Mouse (Mus musculus): ENCODE measurements at regions not wholly inside any gene's neighbourhood (a gene's known extent, or its start where the extent isn't known, plus 50 kb on each side); places are given as distances from the start of the nearest gene placed in this dataset.
A peak's percentile ranks its signal among the peaks of the same experiment; 100 is the strongest.

DNA sequence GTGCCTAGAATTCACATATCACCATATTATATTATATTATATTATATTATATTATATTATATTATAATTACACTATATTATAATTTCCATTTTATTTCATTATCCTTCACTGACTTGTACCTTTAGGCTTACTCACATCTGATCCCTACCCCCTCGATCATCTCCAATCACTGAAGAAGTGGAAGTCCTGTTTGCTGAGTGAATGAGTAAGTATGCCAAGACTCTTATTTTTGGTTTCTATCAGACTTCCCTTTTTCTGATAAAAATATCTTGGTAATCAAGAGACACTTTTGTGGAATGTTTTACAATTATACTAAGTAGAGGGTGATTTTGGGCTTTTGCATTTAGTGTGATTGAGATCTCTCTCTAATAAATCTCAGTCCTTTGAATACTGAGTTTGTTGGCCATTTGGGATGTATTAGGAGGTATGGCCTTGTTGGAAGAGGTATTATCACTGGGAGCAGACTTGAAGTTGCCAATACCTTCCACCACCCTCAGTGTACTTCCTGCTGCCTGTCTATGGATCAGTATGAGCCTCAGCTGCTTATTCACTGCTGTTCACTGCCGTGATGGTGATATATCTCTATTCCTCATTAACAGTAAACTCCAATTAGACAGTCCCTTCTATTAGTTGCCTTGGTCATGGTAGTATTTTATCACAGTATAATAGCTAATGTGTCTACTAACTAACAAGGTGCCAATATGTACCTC lies 665.3 kb downstream of the Adgrl2 start:
- DNase-seq (ENCODE audit: low read depth) = no peak

DNA sequence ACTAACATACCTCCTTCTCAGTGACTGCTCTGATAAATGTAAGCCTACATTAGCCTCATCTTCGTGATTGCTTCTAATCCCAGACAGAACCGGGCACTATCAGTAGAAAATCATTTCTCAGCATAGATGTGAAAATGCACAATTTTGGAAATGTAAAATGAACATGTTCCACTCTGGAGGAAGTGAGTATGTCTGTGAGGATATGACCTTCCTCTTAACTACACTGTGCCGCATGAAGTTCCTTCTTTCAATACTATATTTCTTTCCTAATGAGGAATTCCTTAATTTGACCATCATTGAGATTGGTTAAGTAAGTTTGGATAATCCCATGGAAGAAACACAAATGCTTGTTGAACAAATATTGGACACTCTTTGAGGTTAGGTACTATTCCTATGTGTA lies 668.5 kb downstream of the Adgrl2 start:
- no peak for DNase-seq (ENCODE audit: low read depth)

DNA sequence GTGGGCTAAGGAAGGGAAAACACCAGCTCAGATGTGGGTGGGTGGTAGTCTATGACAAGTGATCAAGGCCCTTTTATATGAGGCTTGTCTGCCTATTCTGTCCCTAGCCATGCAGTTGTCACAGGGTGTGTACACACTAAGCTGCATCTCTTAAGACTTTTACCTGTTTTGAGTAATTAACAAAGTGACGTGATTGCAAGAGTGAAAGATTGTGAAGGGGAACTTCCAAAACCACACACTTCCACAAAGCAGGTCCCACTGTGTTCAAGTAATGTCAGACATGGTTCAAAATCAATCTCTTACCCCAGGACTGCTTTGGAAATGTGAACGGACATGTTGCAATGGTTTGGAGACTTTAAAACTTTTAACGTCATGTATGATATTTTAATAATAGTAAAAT lies 674.2 kb downstream of the Adgrl2 start:
- DNase-seq (ENCODE audit: low read depth) = no peak

DNA sequence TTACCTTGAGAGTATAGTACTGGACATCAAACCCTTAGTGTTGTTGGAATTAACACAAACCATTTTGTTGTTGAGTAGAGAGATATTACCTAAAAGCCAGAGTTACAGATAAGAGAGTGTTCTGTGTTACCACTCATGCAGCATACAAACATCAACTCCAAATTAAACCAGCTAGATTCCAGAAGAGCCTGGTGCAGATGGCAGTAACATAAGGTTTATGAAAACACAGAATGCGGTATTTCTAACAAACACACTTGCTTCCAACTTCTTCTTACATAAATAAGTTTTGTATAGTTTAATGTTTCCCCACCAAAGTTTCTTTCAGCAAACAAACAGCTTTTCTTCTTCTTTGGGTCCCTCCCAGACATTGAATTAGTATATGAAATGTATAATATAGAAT lies 675.1 kb downstream of the Adgrl2 start:
- DNase-seq (ENCODE audit: low read depth) = no peak

DNA sequence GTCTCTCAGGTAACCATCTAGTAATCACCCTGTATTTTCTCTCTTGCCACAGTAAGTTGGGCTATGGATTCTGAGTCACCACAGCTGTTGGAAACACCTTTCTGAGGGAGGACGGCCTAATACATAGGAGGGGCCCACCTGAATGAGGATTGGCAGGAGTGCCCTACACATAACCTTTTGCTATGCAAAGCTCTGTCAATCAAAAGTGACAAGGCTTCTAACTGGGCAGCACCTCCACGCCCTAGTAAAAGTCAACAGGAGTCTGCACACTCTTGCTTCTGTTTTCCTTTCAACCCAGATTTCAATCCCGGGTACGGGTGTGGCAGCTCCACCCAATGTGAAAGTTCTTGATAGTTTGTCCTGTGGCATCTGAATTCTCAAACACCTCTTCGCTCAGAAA lies 694.8 kb downstream of the Adgrl2 start:
- no peak for DNase-seq (ENCODE audit: low read depth)

DNA sequence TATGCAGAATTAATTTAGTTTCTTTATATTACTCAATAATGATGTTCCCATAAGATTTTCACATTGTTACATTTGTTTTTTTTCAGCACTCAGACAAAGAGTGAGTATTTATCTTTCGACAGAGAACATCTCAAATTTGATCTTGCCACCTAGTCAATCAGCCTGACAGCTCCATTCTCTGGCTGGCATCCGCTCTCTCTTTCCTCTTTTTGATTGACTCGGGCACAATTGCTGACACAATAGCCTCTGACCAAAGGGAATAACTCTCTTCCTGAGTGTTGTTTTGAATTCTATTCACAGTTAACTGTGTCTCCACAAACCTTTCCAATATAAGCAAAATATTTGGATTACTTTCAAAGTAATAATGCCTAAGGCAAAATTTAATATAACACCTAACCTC lies 711.4 kb downstream of the Adgrl2 start:
- DNase-seq (ENCODE audit: low read depth) = no peak

DNA sequence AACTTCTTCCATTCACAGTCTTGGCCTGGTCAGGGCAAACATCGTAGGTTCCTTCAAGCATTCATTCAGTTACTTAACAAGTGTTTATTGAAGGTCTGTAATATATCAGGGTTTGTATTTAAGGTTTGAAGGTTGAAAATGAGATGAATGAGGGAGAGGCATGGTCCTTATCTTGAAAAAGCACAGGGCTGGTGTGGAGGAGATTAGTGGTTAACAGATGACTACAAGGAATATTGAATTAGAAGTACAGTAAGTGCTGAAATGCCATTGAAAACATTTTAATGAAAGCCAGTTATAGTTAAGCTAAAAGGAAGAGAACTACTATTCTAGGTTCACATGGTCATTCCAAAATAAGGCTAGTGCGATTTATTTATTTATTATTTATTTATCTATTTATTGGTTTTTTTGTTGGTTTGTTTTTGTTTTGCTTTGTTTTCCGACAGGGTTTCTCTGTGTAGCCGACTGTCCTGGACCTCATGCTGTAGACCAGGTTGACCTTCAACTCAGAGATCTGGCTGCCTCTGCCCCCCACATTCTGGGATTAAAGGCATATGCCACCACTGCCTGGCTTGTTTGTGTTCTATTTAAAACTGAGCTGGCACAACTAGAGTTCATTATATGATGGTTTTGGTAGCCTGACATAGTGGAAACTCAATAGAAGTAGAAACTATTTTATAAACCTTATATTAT lies 718.1 kb downstream of the Adgrl2 start:
- DNase-seq (ENCODE audit: low read depth) = peak; percentile 55

DNA sequence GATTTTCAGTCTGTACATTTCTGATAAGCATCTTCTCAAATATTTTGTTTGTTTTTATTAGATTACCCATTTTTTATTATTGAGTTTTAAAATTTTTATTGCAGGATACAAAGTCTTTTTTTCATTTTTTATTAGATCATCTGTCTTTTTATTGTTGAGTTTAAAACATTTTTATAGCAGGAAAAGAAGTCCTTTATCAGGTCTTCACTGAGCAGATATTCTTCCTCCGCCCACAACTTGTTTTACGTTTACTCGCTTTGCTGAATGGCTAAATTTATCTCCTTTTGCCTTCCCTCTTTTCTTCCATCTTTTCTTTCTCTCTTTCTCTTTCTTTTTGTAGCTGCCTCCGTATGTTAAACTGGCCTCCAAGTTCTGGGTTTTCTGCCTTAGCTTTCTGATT lies 721.5 kb downstream of the Adgrl2 start:
- DNase-seq (ENCODE audit: low read depth) = no peak

DNA sequence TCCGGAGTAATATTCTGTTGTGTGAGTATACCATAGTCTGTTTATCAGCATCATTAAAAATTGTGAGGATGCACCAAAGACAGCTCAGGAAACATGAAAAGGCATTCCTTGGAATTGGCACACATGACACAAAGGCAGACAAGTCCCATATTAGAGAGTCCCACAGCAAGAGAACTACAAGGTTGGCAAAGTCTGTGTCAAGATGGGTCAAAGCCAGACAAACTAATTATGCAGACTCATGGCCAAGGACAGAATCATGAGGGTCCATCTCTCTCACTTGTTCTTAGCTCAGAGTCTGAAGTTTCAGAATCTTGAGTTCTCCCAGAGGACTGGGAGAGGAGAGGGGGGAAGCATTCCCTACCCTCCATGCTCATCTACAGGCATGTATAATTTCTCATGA lies 731.1 kb downstream of the Adgrl2 start:
- DNase-seq (ENCODE audit: low read depth) = no peak

DNA sequence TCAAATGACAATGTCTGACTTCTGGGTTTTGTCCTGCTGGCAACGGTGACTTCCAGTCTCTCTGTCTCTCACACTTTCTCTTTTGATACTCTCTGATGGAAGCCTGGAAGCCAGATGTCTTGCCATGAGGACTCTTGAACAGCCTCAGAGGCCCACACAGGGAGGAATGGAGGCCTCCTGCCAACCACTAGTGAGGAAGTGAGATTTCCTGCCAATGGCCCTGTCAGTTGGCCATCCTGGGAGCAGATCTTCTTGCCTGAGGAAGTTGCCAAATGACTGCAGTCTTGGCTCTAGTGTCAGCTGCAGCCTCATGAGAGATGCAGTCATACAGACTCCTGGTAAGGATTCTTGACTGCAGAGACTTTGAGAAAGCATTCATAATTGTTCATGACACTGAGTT lies 741.7 kb downstream of the Adgrl2 start:
- DNase-seq (ENCODE audit: low read depth) = no peak

DNA sequence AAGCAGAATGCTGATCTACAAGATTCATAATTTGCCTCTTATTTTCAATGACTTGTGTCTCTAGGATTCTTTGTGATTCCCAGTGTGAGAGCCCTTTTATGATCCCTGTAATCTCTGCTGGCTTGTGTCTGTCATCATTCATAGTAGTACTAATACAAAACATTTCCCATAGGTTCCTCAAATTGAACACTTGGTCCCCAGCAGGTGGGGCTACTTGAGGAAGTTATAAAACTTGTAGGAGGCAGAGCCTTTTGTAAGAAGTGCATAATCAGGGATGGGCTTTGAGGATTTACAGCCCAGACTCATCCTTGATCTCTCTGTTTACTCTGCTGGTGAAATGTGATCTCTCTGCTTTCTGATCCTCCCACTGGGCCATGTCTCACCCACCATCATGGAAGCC lies 743.6 kb downstream of the Adgrl2 start:
- DNase-seq (ENCODE audit: low read depth) = no peak

DNA sequence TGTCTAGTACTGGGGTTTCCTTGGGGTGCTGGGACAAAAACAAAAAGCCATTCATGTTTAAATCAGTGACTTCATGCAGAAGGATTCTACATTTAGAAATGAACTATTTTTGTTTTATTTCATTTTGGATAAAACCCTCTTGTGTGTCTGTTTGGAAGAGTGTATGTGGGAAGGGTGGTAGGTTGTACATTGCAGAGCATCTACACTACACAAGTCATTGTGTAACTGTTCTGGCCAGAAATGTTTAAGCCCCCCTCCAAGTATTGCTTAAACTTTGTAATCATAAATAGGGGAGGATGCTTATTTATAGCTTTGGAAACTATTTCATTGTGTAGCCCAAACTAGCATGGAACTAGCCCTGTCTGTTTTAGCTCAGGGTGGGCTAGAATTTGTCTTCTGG lies 752.3 kb downstream of the Adgrl2 start:
- DNase-seq (ENCODE audit: low read depth) = no peak

DNA sequence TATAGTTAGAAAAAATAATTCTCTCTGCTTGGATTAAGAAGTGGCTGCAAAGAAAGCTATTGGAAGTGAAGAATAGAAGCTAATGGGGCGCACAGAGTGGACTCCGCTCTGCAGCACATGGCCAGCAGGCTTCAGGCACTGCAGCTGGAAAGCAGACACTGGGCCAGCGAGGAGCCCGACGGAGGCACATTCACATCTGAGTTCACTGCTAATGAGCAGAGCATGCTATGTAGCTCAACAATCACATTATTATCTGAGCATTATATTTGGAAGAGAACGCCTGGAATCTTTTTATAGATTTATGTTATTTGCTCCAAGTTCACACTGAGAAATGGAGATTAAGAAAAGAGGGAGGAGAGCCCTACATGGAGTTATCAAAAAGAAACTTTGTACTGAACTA lies 752.8 kb downstream of the Adgrl2 start:
- no peak for DNase-seq (ENCODE audit: low read depth)

DNA sequence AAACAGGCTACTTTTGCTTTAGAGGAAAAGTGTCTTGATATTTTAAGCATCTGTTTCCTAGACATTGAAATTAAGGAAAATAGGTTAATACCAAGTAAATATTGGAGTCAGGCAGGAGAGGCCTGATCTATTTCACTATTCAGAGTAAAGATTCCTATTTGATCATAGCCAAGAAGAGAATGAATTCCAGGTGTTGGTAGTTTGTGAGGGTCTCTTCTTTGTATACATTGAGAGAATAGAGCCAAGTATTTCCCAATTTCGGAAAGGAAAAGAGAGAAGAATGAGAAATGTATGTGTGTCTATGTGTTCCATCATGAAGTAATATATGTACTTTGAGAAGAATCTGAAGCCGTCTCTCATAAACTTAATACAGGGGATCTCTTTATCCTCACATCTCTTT lies 756.7 kb downstream of the Adgrl2 start:
- no peak for DNase-seq (ENCODE audit: low read depth)

DNA sequence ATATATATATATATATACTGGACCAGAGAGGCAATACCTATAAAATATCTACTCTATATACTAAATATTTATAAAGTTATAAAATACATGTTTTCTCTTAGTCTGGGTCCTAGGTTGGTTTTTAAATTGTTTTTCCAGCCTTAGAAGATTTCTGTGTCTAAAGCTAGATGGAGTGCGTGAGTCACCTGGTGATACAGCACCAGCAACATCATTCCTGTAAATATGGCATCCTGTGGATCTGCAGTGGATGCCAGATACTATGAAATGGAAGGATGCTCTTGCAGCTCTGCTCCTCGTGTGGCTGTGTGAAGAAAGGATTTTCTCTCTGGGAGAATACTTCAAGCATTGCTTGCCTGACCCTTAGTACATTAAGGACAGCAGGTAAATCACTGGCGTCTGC lies 761.2 kb downstream of the Adgrl2 start:
- no peak for DNase-seq (ENCODE audit: low read depth)

DNA sequence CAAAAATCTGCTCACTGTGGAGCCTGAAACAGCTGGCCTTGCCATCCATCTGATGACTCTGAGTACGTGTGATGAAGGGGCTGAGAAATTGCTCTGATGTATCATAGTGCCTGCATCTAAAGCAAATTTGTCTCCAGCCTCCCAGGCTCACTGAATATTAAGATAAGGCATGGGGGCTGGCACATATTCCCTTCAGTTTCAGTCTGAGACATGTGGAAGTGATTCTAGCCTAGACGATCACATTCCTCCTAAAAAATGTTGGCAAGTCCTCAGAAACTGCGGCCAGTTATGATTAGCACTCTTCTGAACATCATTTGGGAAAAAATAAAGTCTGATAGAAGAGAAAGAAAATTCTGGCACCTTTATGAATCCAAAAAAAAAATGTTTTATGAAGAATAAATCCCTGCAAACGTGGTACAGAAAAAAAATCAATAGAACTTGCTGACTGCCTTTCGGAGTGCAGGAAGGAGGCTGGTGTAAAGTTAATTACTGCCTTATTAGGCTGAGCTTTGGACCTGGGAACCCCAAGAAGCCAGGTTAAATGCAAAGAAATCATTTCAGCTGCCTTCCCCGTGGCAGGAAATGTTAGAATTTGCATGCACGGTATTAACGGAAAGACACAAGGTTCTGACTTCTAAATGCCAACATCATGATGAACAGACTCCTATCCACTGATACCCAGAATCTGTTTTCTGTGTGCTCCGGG lies 762.2 kb downstream of the Adgrl2 start:
- no peak for DNase-seq (ENCODE audit: low read depth)

DNA sequence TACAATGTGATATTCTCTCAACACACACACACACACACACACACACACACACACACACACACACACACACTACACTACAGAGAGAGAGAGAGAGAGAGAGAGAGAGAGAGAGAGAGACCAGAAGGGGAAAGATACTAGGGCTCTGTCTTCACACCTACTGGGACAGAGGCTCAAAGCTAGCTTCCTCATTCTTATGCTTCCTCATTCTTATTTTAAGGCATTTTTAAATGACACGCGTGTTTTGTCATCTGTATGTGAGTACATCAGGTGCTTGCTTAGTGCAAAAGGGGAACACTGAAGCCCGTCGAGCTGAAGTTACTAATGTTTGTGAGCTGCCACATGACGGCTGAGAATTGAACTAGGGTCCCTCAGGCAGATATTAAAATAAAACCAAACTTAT lies 769.5 kb downstream of the Adgrl2 start:
- DNase-seq (ENCODE audit: low read depth) = no peak

DNA sequence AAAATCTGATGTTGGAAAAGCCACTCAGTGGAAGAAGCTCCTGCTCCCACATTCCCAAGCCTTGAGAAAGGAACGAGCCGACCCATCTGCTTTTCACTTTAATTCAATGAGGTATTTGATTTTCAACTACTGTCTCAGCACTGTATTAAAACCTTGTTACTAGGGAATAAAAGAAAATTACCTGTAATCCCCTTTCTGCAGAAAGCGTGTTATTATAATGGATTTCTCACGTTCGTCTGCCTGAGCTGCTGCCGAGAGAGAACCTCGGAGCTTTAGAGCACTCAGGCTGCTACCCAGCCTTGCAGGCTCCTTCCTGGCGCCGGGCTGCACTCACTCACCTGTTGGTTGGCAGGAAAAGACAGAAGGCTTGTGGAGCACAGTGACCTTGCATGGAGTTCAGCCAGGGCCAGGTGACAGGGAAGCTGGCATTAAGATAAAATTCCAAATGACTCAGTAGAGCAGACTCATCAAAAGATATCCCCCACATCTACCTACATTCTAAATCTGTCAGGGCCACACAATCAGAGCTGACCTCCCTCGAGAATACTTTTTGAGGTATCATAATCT lies 770.2 kb downstream of the Adgrl2 start:
- DNase-seq (ENCODE audit: low read depth) = no peak

DNA sequence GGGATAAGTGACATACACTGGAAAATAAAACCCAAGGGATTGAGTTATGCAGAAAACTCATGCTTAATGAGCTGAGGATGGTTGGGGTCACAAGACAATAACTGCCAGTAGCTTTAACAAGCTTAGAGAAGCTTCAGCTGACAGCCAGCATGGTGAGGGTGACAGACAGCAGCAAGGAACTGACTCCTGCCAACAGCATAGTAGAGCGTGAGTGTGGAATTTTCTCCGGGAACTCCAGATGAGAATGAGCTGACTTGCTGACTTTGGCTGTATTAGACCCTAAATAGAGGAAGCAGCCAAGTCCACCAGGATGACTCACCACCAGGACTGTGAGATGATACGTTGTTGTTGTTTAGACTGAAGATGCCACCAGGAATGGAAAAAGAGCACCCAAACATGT lies 788.2 kb downstream of the Adgrl2 start:
- DNase-seq (ENCODE audit: low read depth) = no peak

DNA sequence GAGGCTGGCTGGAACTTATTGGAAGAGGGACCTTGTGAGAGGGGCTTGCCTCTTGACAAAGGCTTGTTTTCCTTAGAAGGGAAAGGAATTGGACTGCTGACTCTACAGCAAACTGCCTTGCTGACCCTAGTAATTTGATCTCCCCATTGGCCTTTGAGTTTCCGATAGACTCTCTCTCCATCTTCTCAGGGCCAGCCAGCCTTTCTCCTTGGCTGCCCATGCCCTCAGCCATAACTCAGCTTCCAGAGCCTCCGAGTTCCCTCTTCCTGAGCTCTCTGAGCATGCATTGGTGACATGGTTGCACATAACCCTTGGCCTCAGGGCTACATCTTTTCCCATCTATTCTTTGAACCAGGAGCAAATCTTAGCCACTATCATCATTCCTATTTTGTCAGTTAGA lies 803.7 kb downstream of the Adgrl2 start:
- DNase-seq (ENCODE audit: low read depth) = no peak

DNA sequence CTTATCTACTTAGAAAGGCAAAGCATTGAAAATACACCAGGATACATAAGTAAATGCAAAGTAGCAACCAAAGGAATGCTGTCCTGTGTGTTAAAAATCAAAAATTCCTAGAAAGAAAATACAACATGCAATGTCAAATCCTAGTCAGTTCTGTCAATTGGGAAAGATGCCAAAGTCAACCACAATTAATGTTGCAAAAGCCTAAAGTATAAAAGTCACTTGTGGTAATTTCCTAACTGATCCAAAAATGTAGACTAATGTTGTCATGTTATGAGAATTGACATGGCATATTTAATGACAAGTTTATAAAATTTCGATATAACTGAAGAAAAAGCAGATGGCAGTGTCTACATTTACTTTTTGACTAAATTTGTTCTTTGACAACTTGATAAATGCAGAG lies 822.8 kb downstream of the Adgrl2 start:
- no peak for DNase-seq (ENCODE audit: low read depth)

DNA sequence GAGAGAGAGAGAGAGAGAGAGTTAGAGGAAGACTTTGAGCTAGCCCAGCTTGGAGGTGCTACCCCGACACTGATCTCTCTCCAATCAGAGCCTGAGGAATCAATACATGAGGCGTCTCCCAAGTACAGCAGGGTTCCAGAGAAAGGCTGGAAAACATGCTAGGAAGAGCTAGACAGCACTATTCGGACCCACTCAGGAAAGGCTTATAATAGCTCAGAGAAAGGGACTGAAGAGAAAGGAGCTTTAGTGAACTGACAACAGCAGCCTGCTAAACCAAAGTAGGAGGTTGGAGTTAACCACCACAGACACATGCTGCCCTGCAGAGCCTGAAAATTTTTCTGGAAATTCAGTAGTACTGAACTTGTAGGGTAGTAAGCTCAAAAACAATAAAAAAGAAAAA lies 831.3 kb downstream of the Adgrl2 start:
- DNase-seq (ENCODE audit: low read depth) = no peak

DNA sequence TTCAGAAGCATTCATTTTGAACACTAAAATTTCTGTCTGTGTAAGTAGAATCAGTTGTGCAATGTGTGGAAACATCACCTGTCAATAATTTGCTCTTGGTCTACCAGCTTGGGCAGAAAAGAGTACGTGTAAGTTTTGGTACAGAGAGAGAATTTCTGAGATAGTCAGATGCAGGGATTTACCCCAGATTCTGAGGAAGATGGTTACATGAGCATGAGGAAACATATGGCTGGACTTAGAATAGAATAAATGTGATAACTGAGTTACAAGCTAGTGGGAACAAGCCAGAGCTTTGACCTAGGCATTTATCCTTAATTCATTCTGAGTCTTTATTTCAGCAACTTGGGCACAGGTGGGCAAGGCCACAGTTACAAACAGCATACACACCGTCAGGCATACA lies 831.8 kb downstream of the Adgrl2 start:
- DNase-seq (ENCODE audit: low read depth) = no peak

Data from c-Kit-positive CD71-positive TER-119-negative erythroid progenitor cells, embryonic 14.5 days (primary cell).